Mouse (Mus musculus) heart, embryonic 11.5 days (tissue): Measurements from ENCODE around the gene Rapgef1. TPM values are rescaled to one million over a fixed set of nuclear protein-coding genes. Genes with fewer than 3 reads are reported as not detected.

Experiments used
- ATAC-seq: fragments of 200-750 bp; cut with Nextera tagmentation; replicated peaks from 2 replicates; pipeline ENCODE4 v1.8.0; 2017; ENCODE audit warnings: moderate library complexity; ENCODE audit not compliant: insufficient number of reproducible peaks, low FRiP score, low TSS enrichment
- H3K27ac ChIP-seq: fragments of 300-500 bp; sonication (generic); 2 replicates; pipeline ENCODE4 v1.5.1; 2014; ENCODE audit warnings: mild to moderate bottlenecking, low read depth, low read length
- H3K27me3 ChIP-seq: fragments of 300-500 bp; sonication (generic); 2 replicates; pipeline ENCODE4 v1.6.1; 2014; ENCODE audit warnings: mild to moderate bottlenecking, low read length, mixed read lengths; ENCODE audit not compliant: control insufficient read depth, insufficient read depth
- H3K36me3 ChIP-seq: fragments of 300-500 bp; sonication (generic); 2 replicates; pipeline ENCODE4 v1.6.1; 2014; ENCODE audit warnings: mild to moderate bottlenecking, low read length, moderate library complexity, mixed read lengths; ENCODE audit not compliant: control insufficient read depth, insufficient read depth
- H3K4me1 ChIP-seq: fragments of 300-500 bp; sonication (generic); 2 replicates; pipeline ENCODE4 v1.6.1; 2014; ENCODE audit warnings: low read length; ENCODE audit not compliant: control insufficient read depth, insufficient read depth
- H3K4me2 ChIP-seq: fragments of 300-500 bp; sonication (generic); 2 replicates; pipeline ENCODE4 v1.6.1; 2014; ENCODE audit warnings: mild to moderate bottlenecking, moderate library complexity
- H3K4me3 ChIP-seq: fragments of 300-500 bp; sonication (generic); 2 replicates; pipeline ENCODE4 v1.5.1; 2014; ENCODE audit warnings: low read depth, low read length
- H3K9ac ChIP-seq: fragments of 300-500 bp; sonication (generic); 2 replicates; pipeline ENCODE4 v1.6.1; 2014; ENCODE audit warnings: mild to moderate bottlenecking, low read depth, low read length, moderate library complexity
- H3K9me3 ChIP-seq: fragments of 300-500 bp; sonication (generic); replicated peaks from 2 replicates; pipeline ENCODE4 v1.6.1; 2016; ENCODE audit warnings: low read length; ENCODE audit not compliant: control insufficient read depth
- WGBS: fragments of 180-500 bp; shearing (Covaris S2); extraction: QIAGEN DNeasy Blood & Tissue Kit; methylation state at CpG from one replicate; pipeline ENCODE4 v1.1.7; 2014; ENCODE audit not compliant: insufficient replicate concordance; 5-methylcytosine and 5-hydroxymethylcytosine counted together
- polyA plus RNA-seq: library from polyadenylated mRNA; unstranded; fragments of >200 nt; fragmentation: Nextera tagmentation; extraction: Ambion mirVana; gene quantifications from 2 replicates; pipeline ENCODE4 v1.2.1, GENCODE M21; 2014

Rapgef1 gene
- polyA plus RNA-seq, 1 experiment from 2014 or later, result 9.1 TPM

DNA sequence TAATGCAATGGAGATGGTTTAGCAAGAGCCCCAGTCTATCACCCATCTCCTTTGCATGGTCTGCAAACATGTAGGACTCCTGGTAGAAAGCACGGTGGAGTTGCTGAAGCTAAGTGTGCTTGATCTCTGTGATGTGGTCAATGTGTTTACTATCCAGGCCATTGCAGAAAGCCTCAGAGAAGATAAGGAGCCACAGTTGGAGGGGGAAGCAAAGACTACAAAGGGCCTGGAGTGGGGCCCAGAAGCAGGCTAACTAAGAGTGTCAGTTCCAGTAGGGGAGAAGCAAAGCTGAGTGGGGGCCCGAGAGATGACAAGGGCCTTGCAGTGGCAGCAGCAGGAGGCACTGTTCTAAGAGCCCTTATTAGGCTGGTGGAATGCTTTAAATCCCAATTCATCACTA lies 70.0 kb downstream of the Rapgef1 start:
- Histone ChIP-seq H3K27me3 (no peaks in the 10 kb centered on the region), H3K27ac (0 out of 2 replicates have a peak overlapping the region, but pooled peaks have one; percentile 30), H3K9me3 (no peaks in the 10 kb centered on the region), H3K4me3 (no peak overlapping the region), H3K36me3 (peaks cover 7% of the 10 kb centered on the region; the same call in 1 of the 2 replicates), H3K4me1 (peaks cover 7% of the 10 kb centered on the region; the same call in 1 of the 2 replicates), H3K9ac (no peak overlapping the region), H3K4me2 (no peak overlapping the region)
- no peak for ATAC-seq
- WGBS, result 35% methylated on average over 2 of the region's 2 CpGs

DNA sequence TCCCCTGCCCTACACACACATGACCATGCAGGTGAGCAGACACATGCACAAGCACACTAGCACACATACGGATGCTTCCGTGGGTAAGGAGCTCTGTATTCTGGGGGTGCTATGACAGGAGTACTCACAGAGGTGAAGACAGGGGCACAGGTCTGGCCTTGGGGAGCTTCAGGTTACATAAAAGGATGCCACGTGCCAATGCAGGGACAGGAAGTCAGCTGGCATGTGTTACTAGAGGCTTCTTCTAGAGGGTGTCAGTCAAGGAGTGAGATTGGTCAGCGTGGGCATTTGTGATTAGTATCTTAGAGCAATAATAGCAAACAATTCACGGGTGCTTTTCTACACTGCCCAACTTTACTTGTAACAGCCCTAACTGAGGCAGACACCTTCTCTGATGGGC lies 71.5 kb downstream of the Rapgef1 start:
- no peak for ATAC-seq
- no peaks in the 10 kb centered on the region for H3K9me3 ChIP-seq

DNA sequence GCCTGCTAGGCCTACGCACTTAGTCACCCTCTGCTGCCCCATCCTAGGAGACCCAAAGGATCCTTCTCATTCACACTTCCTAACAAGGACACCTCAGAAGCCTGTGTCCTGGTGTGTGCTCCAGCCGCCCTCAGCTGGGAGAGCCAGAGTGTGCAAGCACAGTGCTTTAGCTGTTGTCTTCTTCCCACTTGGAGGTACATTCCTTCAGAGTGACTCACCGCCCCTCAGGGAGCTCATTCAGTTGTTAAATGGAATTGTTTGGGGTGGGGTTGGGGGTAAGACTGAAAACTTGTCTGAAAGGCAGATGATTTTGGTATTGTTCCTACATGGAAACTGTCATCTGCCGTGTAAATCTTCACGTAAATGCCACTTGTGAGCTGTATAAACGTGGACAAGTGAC lies 72.0 kb downstream of the Rapgef1 start:
- H3K27ac ChIP-seq, result no peak overlapping the region
- ATAC-seq, result no peak
- H3K4me1 ChIP-seq, result peaks cover 7% of the 10 kb centered on the region; the same call in 1 of the 2 replicates
- no peaks in the 10 kb centered on the region for H3K9me3 ChIP-seq
- H3K9ac ChIP-seq, result no peak overlapping the region
- H3K4me3 ChIP-seq, result no peak overlapping the region
- no peak overlapping the region for H3K4me2 ChIP-seq
- WGBS, result 64% methylated on average over 6 of the region's 6 CpGs
- peaks cover 10% of the 10 kb centered on the region for H3K36me3 ChIP-seq
- no peaks in the 10 kb centered on the region for H3K27me3 ChIP-seq

More for the DNA sequence above, 71.5 kb downstream of the Rapgef1 start:
- H3K4me3 ChIP-seq, result no peak overlapping the region
- 68% methylated on average over 5 of the region's 5 CpGs for WGBS
- peaks cover 7% of the 10 kb centered on the region for H3K36me3 ChIP-seq
- H3K4me2 ChIP-seq, result no peak overlapping the region
- H3K9ac ChIP-seq, result no peak overlapping the region
- no peaks in the 10 kb centered on the region for H3K27me3 ChIP-seq
- peaks cover 7% of the 10 kb centered on the region; the same call in 1 of the 2 replicates for H3K4me1 ChIP-seq
- no peak overlapping the region for H3K27ac ChIP-seq

- no peak for ATAC-seq
- Histone ChIP-seq H3K4me2 (no peak overlapping the region), H3K27ac (no peak overlapping the region), H3K36me3 (peaks cover 10% of the 10 kb centered on the region), H3K9me3 (no peaks in the 10 kb centered on the region), H3K4me1 (peaks cover 7% of the 10 kb centered on the region; the same call in 1 of the 2 replicates), H3K27me3 (no peaks in the 10 kb centered on the region), H3K9ac (no peak overlapping the region), H3K4me3 (no peak overlapping the region)
- WGBS, result 88% methylated on average over 2 of the region's 2 CpGs
These were observed 72.7 kb downstream of the Rapgef1 start for GRCm38 (mm10) chr2:29692192-29692591.

DNA sequence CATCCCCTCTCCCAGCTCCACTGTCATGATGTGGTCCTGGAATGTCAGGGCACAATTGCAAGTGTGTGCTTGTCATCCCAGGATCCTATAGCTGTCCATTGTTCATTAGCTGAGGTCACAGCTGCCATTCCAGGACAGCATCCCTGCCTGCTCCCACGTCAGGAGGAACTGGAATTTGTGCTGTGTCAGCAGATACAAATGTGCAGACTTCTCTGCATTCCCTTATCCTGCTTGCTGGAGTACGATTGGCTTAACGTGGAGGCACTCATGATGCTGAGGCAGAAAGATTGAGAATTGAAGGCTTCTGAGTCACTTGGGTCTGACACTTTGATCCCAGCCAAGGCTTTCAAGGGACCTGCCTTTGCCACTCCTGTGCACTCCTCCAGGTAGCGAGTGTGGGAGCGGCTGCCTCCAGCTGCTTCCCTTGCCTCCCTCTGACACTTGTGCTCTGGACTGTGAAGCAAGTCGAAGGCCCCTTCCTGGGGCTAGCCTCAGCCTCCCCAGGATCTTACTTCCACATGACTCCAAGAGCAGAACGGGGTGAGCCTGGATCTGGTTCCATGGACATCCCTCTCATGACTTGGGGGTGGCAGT lies 76.8 kb downstream of the Rapgef1 start:
- Histone ChIP-seq H3K9me3 (no peaks in the 10 kb centered on the region), H3K4me1 (no peaks in the 10 kb centered on the region), H3K27ac (no peak overlapping the region), H3K9ac (no peak overlapping the region), H3K4me2 (no peak overlapping the region), H3K4me3 (no peak overlapping the region), H3K36me3 (peaks cover 13% of the 10 kb centered on the region), H3K27me3 (no peaks in the 10 kb centered on the region)
- ATAC-seq, result no peak
- 81% methylated on average over 7 of the region's 7 CpGs for WGBS

- Histone ChIP-seq H3K9me3 (no peaks in the 10 kb centered on the region), H3K4me3 (no peak overlapping the region), H3K27ac (no peak overlapping the region), H3K4me1 (no peaks in the 10 kb centered on the region), H3K4me2 (no peak overlapping the region), H3K9ac (no peak overlapping the region), H3K36me3 (peaks cover 21% of the 10 kb centered on the region), H3K27me3 (no peaks in the 10 kb centered on the region)
- ATAC-seq, result no peak
- WGBS, result 79% methylated on average over 6 of the region's 6 CpGs
These were observed 79.1 kb downstream of the Rapgef1 start for GRCm38 (mm10) chr2:29698421-29699290.

DNA sequence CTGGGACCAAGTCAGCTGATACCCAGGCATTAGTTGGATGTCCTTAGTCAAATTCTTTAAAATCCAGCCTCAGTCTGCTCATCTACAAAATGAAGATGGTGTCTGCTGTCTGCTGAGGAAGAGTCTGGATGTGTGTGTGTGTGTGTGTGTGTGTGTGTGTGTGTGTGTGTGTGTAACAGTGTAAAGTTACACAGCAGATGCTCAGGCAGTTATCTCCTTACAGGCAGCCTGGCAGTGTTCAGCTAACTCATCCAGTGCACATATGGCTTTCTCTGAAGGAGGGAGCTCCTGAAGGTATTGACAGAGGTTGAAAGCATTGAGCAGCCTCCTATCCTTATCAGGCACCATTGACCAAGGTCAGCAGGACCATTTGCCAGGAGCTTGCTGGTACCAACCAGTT lies 81.4 kb downstream of the Rapgef1 start:
- Histone ChIP-seq H3K4me1 (no peaks in the 10 kb centered on the region), H3K9ac (no peak overlapping the region), H3K4me3 (no peak overlapping the region), H3K36me3 (peaks cover 33% of the 10 kb centered on the region), H3K27ac (no peak overlapping the region), H3K9me3 (no peaks in the 10 kb centered on the region), H3K4me2 (no peak overlapping the region), H3K27me3 (no peaks in the 10 kb centered on the region)
- no peak for ATAC-seq

DNA sequence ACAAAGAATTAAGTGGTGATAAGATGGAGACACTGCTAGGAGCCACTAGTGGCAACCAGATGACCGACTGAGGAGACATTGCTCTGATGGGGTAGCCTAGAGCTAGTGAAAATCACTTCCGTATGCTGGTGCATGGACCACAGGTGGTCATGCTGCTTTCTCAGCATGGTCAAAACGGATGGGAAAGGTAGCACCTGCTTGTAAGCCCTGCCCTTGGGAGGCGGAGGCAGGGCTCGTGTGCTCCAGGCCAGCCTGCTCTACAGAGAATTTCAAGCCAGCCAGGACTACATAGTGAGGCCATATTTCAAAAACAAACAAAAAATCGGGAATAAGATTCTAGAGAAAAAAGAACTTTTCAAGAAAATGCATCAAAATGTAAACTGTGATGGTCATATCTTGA lies 81.9 kb downstream of the Rapgef1 start:
- 74% methylated on average over 6 of the region's 6 CpGs for WGBS
- Histone ChIP-seq H3K4me1 (no peaks in the 10 kb centered on the region), H3K36me3 (peaks cover 29% of the 10 kb centered on the region), H3K4me3 (no peak overlapping the region), H3K4me2 (no peak overlapping the region), H3K9me3 (no peaks in the 10 kb centered on the region), H3K27ac (no peak overlapping the region), H3K9ac (no peak overlapping the region), H3K27me3 (no peaks in the 10 kb centered on the region)
- ATAC-seq, result no peak
